Mouse (Mus musculus) lung, postnatal 0 days (tissue): ENCODE measurements around the gene Nrp2.
A peak's percentile ranks its signal among the peaks of the same experiment; 100 is the strongest.

Experiments
- CTCF ChIP-seq: IDR thresholded peaks from 2 replicates; pipeline ENCODE4 v1.5.1; 2016; ENCODE audit warnings: antibody characterized with exemption, mild to moderate bottlenecking
- EP300 ChIP-seq: IDR thresholded peaks from 2 replicates; pipeline ENCODE4 v1.6.1; 2016; ENCODE audit warnings: antibody characterized with exemption, mild to moderate bottlenecking, control low read depth

DNA sequence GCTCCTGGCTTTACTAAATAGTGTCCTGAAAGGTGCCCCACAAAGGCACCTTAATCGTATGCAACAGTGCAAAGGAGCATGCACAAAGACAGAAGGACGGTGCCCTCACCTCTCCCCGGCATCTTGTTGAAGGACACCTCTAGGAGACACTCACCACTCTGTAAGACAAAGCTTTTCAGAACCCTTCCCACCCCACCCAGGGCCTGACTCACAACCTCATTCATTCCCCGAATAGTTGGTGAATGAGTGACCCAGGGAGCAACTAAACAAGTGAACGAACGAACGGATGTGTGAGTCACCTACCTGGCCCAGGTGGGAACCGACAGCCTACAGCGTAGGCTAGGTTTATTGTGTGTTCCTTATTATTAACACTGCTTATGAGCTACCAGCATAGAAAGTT, 64.5 kb downstream of the Nrp2 start:
- TF ChIP-seq CTCF (no peak), EP300 (0 out of 2 replicates have a peak, but pooled peaks have one; percentile 25)
